Mouse (Mus musculus) C2C12 (cell line): Measurements from ENCODE around the gene Wbp4. TPM values are rescaled to one million over a fixed set of nuclear protein-coding genes. Genes with fewer than 3 reads are reported as not detected.

Experiments
- H3K27me3 ChIP-seq: one replicate; pipeline ENCODE4 v1.6.1; 2011; ENCODE audit not compliant: control insufficient read depth, insufficient read depth, insufficient read length
- H3K36me3 ChIP-seq: one replicate; pipeline ENCODE4 v1.6.1; 2011; ENCODE audit not compliant: control insufficient read depth, insufficient read depth
- H3K4me3 ChIP-seq: one replicate; pipeline ENCODE4 v1.5.1; 2011; ENCODE audit warnings: mild to moderate bottlenecking, control low read depth; ENCODE audit not compliant: poor library complexity, insufficient read depth, severe bottlenecking
- H3K79me2 ChIP-seq: one replicate; pipeline ENCODE4 v1.6.1; 2011; ENCODE audit not compliant: control insufficient read depth, insufficient read depth
- H3K79me3 ChIP-seq: one replicate; pipeline ENCODE4 v1.6.1; 2011; ENCODE audit warnings: low read depth, control low read depth
- H3ac ChIP-seq: one replicate; pipeline ENCODE3; 2011; ENCODE audit warnings: low read depth; ENCODE audit not compliant: control insufficient read depth, insufficient read length
- CEBPB ChIP-seq: IDR thresholded peaks from one replicate; pipeline ENCODE4 v1.6.1; 2011; ENCODE audit warnings: low read depth, mild to moderate bottlenecking, control low read depth, moderate library complexity
- CTCF ChIP-seq: IDR thresholded peaks from one replicate; pipeline ENCODE4 v1.5.1; 2011; ENCODE audit not compliant: control insufficient read depth, insufficient read depth, insufficient read length
- FOSL1 ChIP-seq: IDR thresholded peaks from one replicate; pipeline ENCODE4 v1.8.0; 2011; ENCODE audit warnings: mild to moderate bottlenecking, low read length; ENCODE audit not compliant: poor library complexity, insufficient read depth, severe bottlenecking
- MAX ChIP-seq: IDR thresholded peaks from one replicate; pipeline ENCODE4 v1.6.1; 2011; ENCODE audit warnings: mild to moderate bottlenecking, control low read depth
- MYOD1 ChIP-seq: IDR thresholded peaks from one replicate; pipeline ENCODE4 v1.6.1; 2011; ENCODE audit warnings: low read depth; ENCODE audit not compliant: control insufficient read depth, insufficient read length
- MYOG ChIP-seq: IDR thresholded peaks from one replicate; pipeline ENCODE4 v1.6.1; 2011; ENCODE audit not compliant: control insufficient read depth, insufficient read length; ENCODE audit errors: extremely low read depth
- USF1 ChIP-seq: IDR thresholded peaks from one replicate; pipeline ENCODE4 v1.6.1; 2011; ENCODE audit warnings: low read depth, mild to moderate bottlenecking, control low read depth, moderate library complexity
- polyA plus RNA-seq: library from polyadenylated mRNA; unstranded; fragments of >200 nt; fragmentation: generic; extraction: Trizol; gene quantifications from one replicate; pipeline ENCODE4 v1.2.1, GENCODE M21; 2012; ENCODE audit warnings: missing spikeins

Wbp4 gene
- polyA plus RNA-seq, 1 experiment: 9.8 TPM

DNA sequence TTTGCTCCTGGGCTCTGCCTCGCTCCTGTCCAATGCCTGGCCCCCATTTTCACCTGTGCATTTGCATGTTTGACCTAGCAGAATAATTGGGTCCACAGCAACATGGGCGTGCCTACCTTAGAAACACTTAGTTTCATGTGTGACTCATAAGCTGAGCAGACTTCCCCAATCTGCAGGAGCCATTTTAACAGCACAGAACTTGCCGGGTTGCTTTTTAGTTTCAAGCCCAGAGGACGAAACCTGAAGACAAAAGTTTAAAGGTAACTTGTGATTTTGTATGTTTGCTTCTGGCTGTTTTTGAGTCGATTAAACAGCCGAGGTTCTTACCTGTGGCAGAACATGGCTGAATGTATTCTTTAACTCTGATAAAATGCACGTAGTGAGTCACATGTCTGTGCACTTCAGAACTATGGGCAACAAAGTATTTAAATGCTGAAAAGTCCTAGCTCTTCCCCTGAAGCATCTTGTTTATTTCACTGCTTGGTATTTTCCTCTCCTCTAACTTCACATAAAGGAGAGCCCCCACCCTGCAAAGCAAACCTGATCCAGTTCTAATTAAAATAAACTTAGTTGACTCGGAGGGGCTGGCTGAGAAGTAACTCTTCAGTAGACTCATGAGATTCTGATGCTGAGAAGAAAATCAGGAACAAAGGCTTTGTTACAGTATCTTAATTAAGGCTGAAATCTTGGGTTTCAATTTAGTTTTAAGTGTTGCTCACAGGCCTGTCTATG is 34.4 kb upstream of the Wbp4 start:
- Histone ChIP-seq H3K36me3 (no peaks in the 10 kb centered on the region), H3ac (no peak overlapping the region), H3K79me3 (peaks cover 3% of the 10 kb centered on the region), H3K27me3 (no peaks in the 10 kb centered on the region), H3K4me3 (no peak overlapping the region), H3K79me2 (peaks cover 45% of the 10 kb centered on the region)
- no peak for TF ChIP-seq FOSL1
- TF ChIP-seq MYOG: no peak
- no peak for TF ChIP-seq USF1
- no peak for TF ChIP-seq CEBPB
- no peak for TF ChIP-seq CTCF
- TF ChIP-seq MYOD1: no peak
- TF ChIP-seq MAX: no peak

DNA sequence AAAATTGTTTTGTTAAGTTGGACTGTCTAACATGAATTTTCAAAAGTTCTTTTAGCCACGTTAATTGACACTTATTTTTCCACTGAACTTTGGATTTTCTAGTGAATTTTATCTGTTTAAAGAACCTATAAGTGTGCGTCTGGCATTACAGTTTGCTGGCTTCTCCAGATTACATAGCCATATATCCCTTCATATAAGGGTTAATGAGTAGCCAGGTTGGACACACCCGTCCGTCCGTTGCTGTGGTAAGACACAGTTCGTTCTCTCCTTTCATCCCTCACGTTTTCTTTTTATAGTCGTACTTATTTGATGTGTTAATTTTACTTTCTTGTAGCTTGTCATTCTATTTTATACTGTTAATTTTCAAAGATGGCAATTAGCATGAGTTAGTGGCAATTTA is 33.8 kb upstream of the Wbp4 start:
- Histone ChIP-seq H3ac (no peak overlapping the region), H3K4me3 (no peak overlapping the region), H3K27me3 (no peaks in the 10 kb centered on the region), H3K36me3 (no peaks in the 10 kb centered on the region), H3K79me2 (peaks cover 43% of the 10 kb centered on the region), H3K79me3 (peaks cover 3% of the 10 kb centered on the region)
- TF ChIP-seq CTCF (no peak), MAX (no peak), USF1 (no peak), MYOD1 (no peak), CEBPB (no peak), MYOG (no peak), FOSL1 (no peak)

DNA sequence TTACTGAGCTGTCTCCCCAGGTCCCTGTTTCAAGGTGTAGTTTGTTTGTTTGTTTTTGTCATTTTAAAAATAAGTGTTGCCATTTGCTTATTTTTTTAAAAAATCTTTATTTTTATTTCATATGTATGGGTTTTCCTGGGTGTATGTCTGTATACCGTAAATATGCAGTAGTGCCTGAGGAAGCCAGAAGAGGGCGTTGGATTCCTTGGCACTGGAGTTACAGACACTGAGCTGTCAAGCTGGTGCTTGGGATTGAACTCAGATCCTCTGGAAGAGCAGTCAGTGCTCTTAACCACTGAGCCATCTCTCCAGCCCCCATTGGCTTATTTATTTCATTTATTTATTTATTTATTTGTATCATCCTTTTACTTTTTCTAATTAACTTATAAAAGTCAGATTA is 32.6 kb upstream of the Wbp4 start:
- Histone ChIP-seq H3K4me3 (no peak overlapping the region), H3K79me2 (peaks cover 34% of the 10 kb centered on the region), H3K27me3 (no peaks in the 10 kb centered on the region), H3K79me3 (peaks cover 3% of the 10 kb centered on the region), H3ac (no peak overlapping the region), H3K36me3 (no peaks in the 10 kb centered on the region)
- TF ChIP-seq MAX (no peak), USF1 (no peak), CEBPB (no peak), FOSL1 (no peak), CTCF (no peak), MYOD1 (no peak), MYOG (no peak)

DNA sequence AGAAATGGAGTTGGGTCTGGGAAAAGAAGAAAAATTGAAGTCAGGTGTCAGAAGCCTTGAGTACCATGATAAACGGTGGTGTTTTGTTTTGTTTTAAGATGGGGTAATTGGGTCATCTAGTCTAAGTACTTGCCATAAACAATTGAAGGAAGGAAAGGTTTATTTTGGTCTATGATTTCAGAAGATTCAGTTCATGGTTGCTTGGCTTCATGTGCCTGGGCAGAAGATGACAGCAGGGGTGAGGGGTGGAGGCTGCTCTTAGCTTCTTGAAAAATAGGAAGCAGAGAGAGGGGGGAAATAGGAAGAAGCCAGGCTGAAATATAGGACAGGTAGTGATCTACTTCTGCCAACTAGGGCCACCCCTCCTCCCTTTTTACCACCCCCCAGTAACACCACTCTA is 30.2 kb upstream of the Wbp4 start:
- H3K36me3 ChIP-seq: no peaks in the 10 kb centered on the region
- no peak overlapping the region for H3K4me3 ChIP-seq
- peaks cover under 1% of the 10 kb centered on the region for H3K79me3 ChIP-seq
- H3K79me2 ChIP-seq: peaks cover 11% of the 10 kb centered on the region
- no peak overlapping the region for H3ac ChIP-seq
- no peaks in the 10 kb centered on the region for H3K27me3 ChIP-seq
- TF ChIP-seq CTCF (no peak), USF1 (no peak), MYOD1 (no peak), CEBPB (no peak), MAX (no peak), FOSL1 (no peak), MYOG (no peak)

DNA sequence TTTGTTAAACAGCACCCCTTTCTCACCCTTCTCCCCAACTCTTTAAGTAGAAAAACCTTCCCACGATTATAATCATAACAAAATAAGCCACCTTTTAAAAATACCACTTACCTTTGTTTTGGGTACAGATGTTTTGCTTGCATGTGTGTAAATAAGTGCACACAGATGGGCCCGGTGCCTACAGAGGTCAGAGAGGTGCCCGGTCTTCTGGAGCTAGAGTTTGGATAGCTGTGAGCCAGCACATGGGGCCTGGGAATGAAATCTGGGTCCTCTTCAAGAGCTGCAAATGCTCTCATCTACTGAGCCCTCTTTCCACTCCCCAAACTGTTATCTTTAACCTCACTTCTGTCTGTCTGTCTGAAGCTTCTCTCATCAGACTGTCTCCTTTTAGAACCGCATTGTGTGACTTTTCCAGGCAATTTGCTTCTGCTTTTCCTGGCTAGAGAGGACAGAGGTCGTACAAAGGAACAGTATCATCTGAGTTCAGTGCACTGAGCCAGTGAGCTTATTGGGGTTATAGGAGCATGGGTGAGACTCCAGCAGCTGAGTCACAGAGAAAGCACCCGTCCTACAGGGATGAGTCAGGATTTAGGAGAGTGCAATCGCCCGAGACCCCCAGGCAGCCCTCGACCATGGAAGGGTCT is 27.5 kb upstream of the Wbp4 start:
- no peaks in the 10 kb centered on the region for H3K36me3 ChIP-seq
- no peak overlapping the region for H3K4me3 ChIP-seq
- no peak overlapping the region for H3ac ChIP-seq
- TF ChIP-seq CTCF (no peak), USF1 (no peak), MYOD1 (no peak)
- H3K27me3 ChIP-seq: no peaks in the 10 kb centered on the region
- no peaks in the 10 kb centered on the region for H3K79me3 ChIP-seq
- H3K79me2 ChIP-seq: no peaks in the 10 kb centered on the region
